Mouse (Mus musculus) midbrain, embryonic 12.5 days (tissue): Measurements from ENCODE around the gene Snn. TPM values are rescaled to one million over a fixed set of nuclear protein-coding genes. Genes with fewer than 3 reads are reported as not detected.

Source experiments
- ATAC-seq: fragments of 200-750 bp; cut with Nextera tagmentation; 2 replicates; pipeline ENCODE4 v1.8.0; 2017; ENCODE audit warnings: low read depth, moderate TSS enrichment, moderate library complexity; ENCODE audit not compliant: low FRiP score
- H3K27ac ChIP-seq: fragments of 300-500 bp; sonication (generic); replicated peaks from 2 replicates; pipeline ENCODE4 v1.5.1; 2016; ENCODE audit warnings: mild to moderate bottlenecking
- H3K27me3 ChIP-seq: fragments of 300-500 bp; sonication (generic); 2 replicates; pipeline ENCODE4 v1.6.1; 2016; ENCODE audit warnings: mild to moderate bottlenecking
- H3K36me3 ChIP-seq: fragments of 300-500 bp; sonication (generic); 2 replicates; pipeline ENCODE4 v1.6.1; 2016
- H3K4me1 ChIP-seq: fragments of 300-500 bp; sonication (generic); 2 replicates; pipeline ENCODE4 v1.6.1; 2016
- H3K4me2 ChIP-seq: fragments of 300-500 bp; sonication (generic); replicated peaks from 2 replicates; pipeline ENCODE4 v1.6.1; 2016; ENCODE audit warnings: mild to moderate bottlenecking, moderate library complexity
- H3K4me3 ChIP-seq: fragments of 300-500 bp; sonication (generic); 2 replicates; pipeline ENCODE4 v1.5.1; 2016; ENCODE audit warnings: mild to moderate bottlenecking
- H3K9ac ChIP-seq: fragments of 300-500 bp; sonication (generic); replicated peaks from 2 replicates; pipeline ENCODE4 v1.6.1; 2016; ENCODE audit warnings: mild to moderate bottlenecking, moderate library complexity
- H3K9me3 ChIP-seq: fragments of 300-500 bp; sonication (generic); 2 replicates; pipeline ENCODE4 v1.6.1; 2016; ENCODE audit warnings: mild to moderate bottlenecking
- WGBS: fragments of 180-500 bp; shearing (Covaris S2); methylation state at CpG from one replicate; pipeline ENCODE4 v1.1.7; 2016; 5-methylcytosine and 5-hydroxymethylcytosine counted together
- polyA plus RNA-seq: library from polyadenylated mRNA; unstranded; fragments of >200 nt; fragmentation: Nextera tagmentation; extraction: Ambion mirVana; gene quantifications from 2 replicates; pipeline ENCODE4 v1.2.1, GENCODE M21; 2016

Snn gene
- polyA plus RNA-seq, 1 experiment from 2014 or later: 113 TPM

GRCm38 (mm10) chr16:11069710-11070420 lies 9.1 kb downstream of the Snn start:
- Histone ChIP-seq H3K27me3 (no peaks in the 10 kb centered on the region), H3K36me3 (peaks cover 36% of the 10 kb centered on the region), H3K9ac (no peak overlapping the region), H3K4me2 (no peak overlapping the region), H3K27ac (no peak overlapping the region), H3K4me1 (peaks cover 49% of the 10 kb centered on the region), H3K9me3 (no peaks in the 10 kb centered on the region), H3K4me3 (no peak overlapping the region)
- 80% methylated on average over 7 of the region's 7 CpGs for WGBS
- no peak for ATAC-seq

- peaks cover 50% of the 10 kb centered on the region for H3K36me3 ChIP-seq
- WGBS: 85% methylated on average over 5 of the region's 5 CpGs
- H3K4me1 ChIP-seq: peaks cover 41% of the 10 kb centered on the region
Observed at GRCm38 (mm10) chr16:11071176-11071575, 10.4 kb downstream of the Snn start.

GRCm38 (mm10) chr16:11071887-11072286 lies 11.1 kb downstream of the Snn start:
- no peak overlapping the region for H3K4me2 ChIP-seq
- H3K4me1 ChIP-seq: peaks cover 41% of the 10 kb centered on the region
- ATAC-seq: no peak
- WGBS: 89% methylated on average over 4 of the region's 4 CpGs
- H3K27ac ChIP-seq: no peak overlapping the region
- peaks cover 56% of the 10 kb centered on the region for H3K36me3 ChIP-seq
- no peaks in the 10 kb centered on the region for H3K27me3 ChIP-seq
- no peak overlapping the region for H3K9ac ChIP-seq
- H3K9me3 ChIP-seq: no peaks in the 10 kb centered on the region
- H3K4me3 ChIP-seq: no peak overlapping the region

More at GRCm38 (mm10) chr16:11071176-11071575, 10.4 kb downstream of the Snn start:
- Histone ChIP-seq H3K9me3 (no peaks in the 10 kb centered on the region), H3K4me3 (no peak overlapping the region), H3K27ac (no peak overlapping the region), H3K4me2 (no peak overlapping the region), H3K9ac (no peak overlapping the region), H3K27me3 (no peaks in the 10 kb centered on the region)
- no peak for ATAC-seq

GRCm38 (mm10) chr16:11072454-11072853 lies 11.7 kb downstream of the Snn start:
- ATAC-seq: no peak
- Histone ChIP-seq H3K27me3 (no peaks in the 10 kb centered on the region), H3K4me1 (peaks cover 37% of the 10 kb centered on the region), H3K9me3 (no peaks in the 10 kb centered on the region), H3K4me2 (no peak overlapping the region), H3K9ac (no peak overlapping the region), H3K36me3 (peaks cover 60% of the 10 kb centered on the region), H3K4me3 (no peak overlapping the region), H3K27ac (peak overlapping the region; percentile 7; the same call in 1 of the 2 replicates)
- 87% methylated on average over 8 of the region's 8 CpGs for WGBS

- Histone ChIP-seq H3K4me1 (peaks cover 31% of the 10 kb centered on the region), H3K9ac (no peak overlapping the region), H3K4me2 (no peak overlapping the region), H3K9me3 (no peaks in the 10 kb centered on the region), H3K27ac (peak overlapping the region; percentile 7; the same call in 1 of the 2 replicates), H3K4me3 (no peak overlapping the region), H3K36me3 (peaks cover 65% of the 10 kb centered on the region), H3K27me3 (no peaks in the 10 kb centered on the region)
- 73% methylated on average over 6 of the region's 6 CpGs for WGBS
- no peak for ATAC-seq
Observed at GRCm38 (mm10) chr16:11073060-11073459, 12.3 kb downstream of the Snn start.

GRCm38 (mm10) chr16:11077601-11078201 lies 17.0 kb downstream of the Snn start:
- Histone ChIP-seq H3K36me3 (peaks cover 83% of the 10 kb centered on the region), H3K27ac (no peak overlapping the region; the same call in 1 of the 2 replicates)
- WGBS: 92% methylated on average over 9 of the region's 9 CpGs

GRCm38 (mm10) chr16:11078216-11078869 lies 17.6 kb downstream of the Snn start:
- Histone ChIP-seq H3K9me3 (no peaks in the 10 kb centered on the region), H3K4me1 (no peaks in the 10 kb centered on the region), H3K36me3 (peaks cover 83% of the 10 kb centered on the region), H3K27me3 (no peaks in the 10 kb centered on the region), H3K4me3 (no peak overlapping the region), H3K27ac (no peak overlapping the region; the same call in 1 of the 2 replicates), H3K4me2 (no peak overlapping the region), H3K9ac (no peak overlapping the region)
- ATAC-seq: no peak
- 82% methylated on average over 3 of the region's 3 CpGs for WGBS

More at GRCm38 (mm10) chr16:11077601-11078201, 17.0 kb downstream of the Snn start:
- no peak overlapping the region for H3K4me3 ChIP-seq
- no peak for ATAC-seq
- no peak overlapping the region for H3K4me2 ChIP-seq
- 0 out of 2 replicates have a peak, but pooled peaks cover 3% of the 10 kb centered on the region for H3K4me1 ChIP-seq
- H3K9ac ChIP-seq: no peak overlapping the region
- H3K27me3 ChIP-seq: no peaks in the 10 kb centered on the region
- no peaks in the 10 kb centered on the region for H3K9me3 ChIP-seq

GRCm38 (mm10) chr16:11084181-11084580 lies 23.4 kb downstream of the Snn start:
- ATAC-seq: no peak
- no peak overlapping the region for H3K4me3 ChIP-seq
- peaks cover 9% of the 10 kb centered on the region; the same call in 1 of the 2 replicates for H3K4me1 ChIP-seq
- no peaks in the 10 kb centered on the region for H3K27me3 ChIP-seq
- H3K27ac ChIP-seq: no peak overlapping the region
- no peaks in the 10 kb centered on the region for H3K9me3 ChIP-seq
- WGBS: 93% methylated on average over 8 of the region's 8 CpGs
- no peak overlapping the region for H3K4me2 ChIP-seq
- H3K36me3 ChIP-seq: peaks cover 76% of the 10 kb centered on the region
- H3K9ac ChIP-seq: no peak overlapping the region

- Histone ChIP-seq H3K9ac (no peak overlapping the region), H3K4me1 (peaks cover 9% of the 10 kb centered on the region; the same call in 1 of the 2 replicates), H3K36me3 (peaks cover 77% of the 10 kb centered on the region), H3K9me3 (no peaks in the 10 kb centered on the region), H3K27ac (no peak overlapping the region), H3K4me3 (no peak overlapping the region), H3K27me3 (no peaks in the 10 kb centered on the region), H3K4me2 (no peak overlapping the region)
- WGBS: 94% methylated on average over 3 of the region's 3 CpGs
- no peak for ATAC-seq
Observed at GRCm38 (mm10) chr16:11086299-11086698, 25.6 kb downstream of the Snn start.

GRCm38 (mm10) chr16:11086856-11087588 lies 26.3 kb downstream of the Snn start:
- Histone ChIP-seq H3K9me3 (no peaks in the 10 kb centered on the region), H3K4me3 (no peak overlapping the region), H3K36me3 (peaks cover 84% of the 10 kb centered on the region), H3K27ac (0 out of 2 replicates have a peak overlapping the region, but pooled peaks have one; percentile 26), H3K4me1 (peaks cover 9% of the 10 kb centered on the region; the same call in 1 of the 2 replicates), H3K4me2 (no peak overlapping the region), H3K27me3 (no peaks in the 10 kb centered on the region), H3K9ac (no peak overlapping the region)
- 55% methylated on average over 5 of the region's 5 CpGs for WGBS
- no peak for ATAC-seq

GRCm38 (mm10) chr16:11090836-11091570 lies 30.3 kb downstream of the Snn start:
- Histone ChIP-seq H3K4me2 (no peak overlapping the region), H3K27me3 (no peaks in the 10 kb centered on the region), H3K36me3 (peaks cover 54% of the 10 kb centered on the region), H3K4me1 (peaks cover 9% of the 10 kb centered on the region; the same call in 1 of the 2 replicates), H3K9me3 (no peaks in the 10 kb centered on the region), H3K27ac (no peak overlapping the region), H3K9ac (no peak overlapping the region), H3K4me3 (no peak overlapping the region)
- 86% methylated on average over 10 of the region's 10 CpGs for WGBS
- ATAC-seq: no peak
